Mouse (Mus musculus): ENCODE measurements around the gene Islr2. TPM values are rescaled to one million over a fixed set of nuclear protein-coding genes. Genes with fewer than 3 reads are reported as not detected.
A peak's percentile ranks its signal among the peaks of the same experiment; 100 is the strongest.

Islr2 gene
- total and polyA plus RNA-seq, 3 experiments, result not detected

GRCm38 (mm10) chr9:58247064-58247759 is 43.1 kb upstream of the Islr2 start:
- peaks cover 12 to 55% of the 10 kb centered on the region in 2 experiments for H3K4me1 ChIP-seq (ENCODE audit: control insufficient read depth in 1 of 2, insufficient read depth in 2 of 2)
- peaks cover 52% of the 10 kb centered on the region for H3K79me2 ChIP-seq (replicated peaks; ENCODE audit: control insufficient read depth, extremely low read depth, insufficient read depth, poor library complexity, severe bottlenecking)
- peak overlapping the region; percentile 62 to 89 (median 73) for H3K4me3 ChIP-seq (replicated peaks in 1 of 3; ENCODE audit: low read depth in 2 of 3, low read length in 2 of 3, poor library complexity in 1 of 3)
- TF ChIP-seq POLR2A (IDR thresholded peaks at IDR 0.05; ENCODE audit: low read depth, low read length) (peak; percentile 63), RAD21 (IDR thresholded peaks at IDR 0.05; ENCODE audit: low read depth, low read length) (peak; percentile 96), MAZ (IDR thresholded peaks at IDR 0.05; ENCODE audit: low read depth, low read length) (no peak), JUN (IDR thresholded peaks at IDR 0.05; ENCODE audit: insufficient read depth, low read depth, low read length) (no peak), PAX5 (IDR thresholded peaks at IDR 0.05; ENCODE audit: low read length) (no peak), BHLHE40 (IDR thresholded peaks at IDR 0.05; ENCODE audit: low read depth, low read length) (no peak; the same call in 1 of the 2 replicates), MXI1 (IDR thresholded peaks at IDR 0.05; ENCODE audit: low read depth, low read length) (peak; percentile 71; the same call in 1 of the 2 replicates), CHD1 (IDR thresholded peaks at IDR 0.05; ENCODE audit: low read depth, low read length) (no peak), KAT2A (IDR thresholded peaks at IDR 0.05; ENCODE audit: insufficient replicate concordance, low read length) (no peak), ZKSCAN1 (IDR thresholded peaks at IDR 0.05; ENCODE audit: borderline replicate concordance, low read depth, low read length) (no peak), CTCF (conservative IDR thresholded peaks at IDR 0.05 in 1 of 2, IDR thresholded peaks at IDR 0.05 in 1 of 2; ENCODE audit: low read depth in 2 of 2, low read length in 2 of 2) (peak in 1 of 2 experiments; percentile 98; a peak in 2 of 4 replicates), IRF4 (IDR thresholded peaks at IDR 0.05; ENCODE audit: low read depth, low read length) (no peak), ZC3H11A (IDR thresholded peaks at IDR 0.05; ENCODE audit: low read depth, low read length) (peak; percentile 34), UBTF (IDR thresholded peaks at IDR 0.05; ENCODE audit: low read depth, low read length) (peak; percentile 84), SIN3A (IDR thresholded peaks at IDR 0.05; ENCODE audit: low read length) (peak; percentile 70), ZMIZ1 (IDR thresholded peaks at IDR 0.05; ENCODE audit: low read depth, low read length) (no peak), TCF12 (IDR thresholded peaks at IDR 0.05; ENCODE audit: low read depth, low read length) (peak; percentile 66; the same call in 1 of the 2 replicates), JUND (conservative IDR thresholded peaks at IDR 0.05; ENCODE audit: low read depth, low read length) (no peak), MEF2A (IDR thresholded peaks at IDR 0.05; ENCODE audit: borderline replicate concordance, low read depth, low read length) (no peak; the same call in 1 of the 2 replicates), EP300 (IDR thresholded peaks at IDR 0.05; ENCODE audit: low read length) (no peak), ELF1 (IDR thresholded peaks at IDR 0.05; ENCODE audit: low read depth, low read length) (peak; percentile 36; the same call in 1 of the 2 replicates), POLR2AphosphoS2 (IDR thresholded peaks at IDR 0.05; ENCODE audit: low read depth, low read length) (no peak), E2F4 (IDR thresholded peaks at IDR 0.05; ENCODE audit: insufficient replicate concordance, low read depth, low read length) (no peak), ETS1 (conservative IDR thresholded peaks at IDR 0.05; ENCODE audit: low read depth, low read length) (no peak), MYC (IDR thresholded peaks at IDR 0.05; ENCODE audit: low read depth, low read length) (peak; percentile 83; the same call in 1 of the 2 replicates), RCOR1 (conservative IDR thresholded peaks at IDR 0.05; ENCODE audit: low read depth, low read length) (no peak), HCFC1 (IDR thresholded peaks at IDR 0.05; ENCODE audit: low read depth, low read length) (no peak), GABPA (IDR thresholded peaks at IDR 0.05; ENCODE audit: insufficient replicate concordance, low read depth, low read length) (no peak), USF1 (IDR thresholded peaks at IDR 0.05; ENCODE audit: low read depth, low read length) (no peak), MAFK (IDR thresholded peaks at IDR 0.05; ENCODE audit: insufficient replicate concordance, low read length) (no peak), ZNF384 (IDR thresholded peaks at IDR 0.05; ENCODE audit: low read depth, low read length) (0 out of 2 replicates have a peak, but pooled peaks have one; percentile 15), USF2 (conservative IDR thresholded peaks at IDR 0.05; ENCODE audit: low read depth, low read length) (no peak), CHD2 (IDR thresholded peaks at IDR 0.05; ENCODE audit: low read length) (no peak), SMC3 (IDR thresholded peaks at IDR 0.05; ENCODE audit: low read depth, low read length) (peak; percentile 97), NELFE (IDR thresholded peaks at IDR 0.05; ENCODE audit: low read depth, low read length) (no peak; the same call in 1 of the 2 replicates), NRF1 (IDR thresholded peaks at IDR 0.05; ENCODE audit: low read depth, low read length) (no peak), MAX (IDR thresholded peaks at IDR 0.05; ENCODE audit: low read length) (peak; percentile 89), TBP (conservative IDR thresholded peaks at IDR 0.05; ENCODE audit: low read depth, low read length) (no peak)
- H3K27ac ChIP-seq (ENCODE audit: insufficient read depth, low read depth), result peak overlapping the region; percentile 75
- no peaks in the 10 kb centered on the region for H3K9me3 ChIP-seq (replicated peaks; ENCODE audit: low read length)
- H3K4me2 ChIP-seq (ENCODE audit: insufficient read depth, low read depth, poor library complexity, severe bottlenecking), result peak overlapping the region; percentile 95
- dilution Hi-C loops (cut with MboI; ENCODE audit: extremely low pct_ligation_motif_present, extremely low pct_unique_long_range_greater_than_20kb, low sequenced_read_pairs), result no loop called here
- in situ Hi-C loops (cut with MboI; ENCODE audit: low pct_ligation_motif_present, low pct_unique_long_range_greater_than_20kb, low sequenced_read_pairs), result loop anchor here (5.0 kb wide), 1 partner anchor 35 kb away; no protein-coding TSS in a partner anchor
- H3K27me3 ChIP-seq (replicated peaks), result no peaks in the 10 kb centered on the region
- peak; percentile 93 for DNase-seq (ENCODE audit: extremely low read depth)
- peak overlapping the region; percentile 86 for H3K9ac ChIP-seq (ENCODE audit: insufficient read depth, low read depth)
- H3K36me3 ChIP-seq (replicated peaks in 1 of 2; ENCODE audit: control insufficient read depth in 1 of 2, insufficient read depth in 1 of 2, low read length in 1 of 2), result peaks cover 12 to 29% of the 10 kb centered on the region in 2 experiments

Measured in CH12.LX (cell line).